Mouse (Mus musculus): Measurements from ENCODE around the gene BC049730.
"Not testable (repeated sequence)": the region's sequence is repeated elsewhere in the genome, so short reads cannot be mapped to it uniquely, and the experiment has no call there.

BC049730 gene

GRCm38 (mm10) chr7:24708832-24709292 is at the start of gene BC049730:
TSS of gene BC049730 (plus strand) at chr7:24709242.
- DNase-seq (ENCODE audit: low read depth, low spot score), result no peak

- no peak for DNase-seq (ENCODE audit: low read depth, low spot score)
Measured at GRCm38 (mm10) chr7:24659737-24660357, 49.2 kb upstream of the BC049730 start.

- DNase-seq (ENCODE audit: low read depth, low spot score), result no peak
Measured at GRCm38 (mm10) chr7:24661118-24661904, 47.7 kb upstream of the BC049730 start.

GRCm38 (mm10) chr7:24662575-24662974 is 46.5 kb upstream of the BC049730 start:
- peak; percentile 86 for DNase-seq (ENCODE audit: low read depth, low spot score)

GRCm38 (mm10) chr7:24664301-24664700 is 44.7 kb upstream of the BC049730 start:
- DNase-seq (ENCODE audit: low read depth, low spot score), result no peak

GRCm38 (mm10) chr7:24664959-24665358 is 44.1 kb upstream of the BC049730 start:
- DNase-seq (ENCODE audit: low read depth, low spot score), result no peak

GRCm38 (mm10) chr7:24671944-24672439 is 37.0 kb upstream of the BC049730 start:
- DNase-seq (ENCODE audit: low read depth, low spot score), result no peak

- DNase-seq (ENCODE audit: low read depth, low spot score), result no peak
Measured at GRCm38 (mm10) chr7:24676575-24676974, 32.5 kb upstream of the BC049730 start, which contains the start of gene Tex101. TSS of gene Tex101 (minus strand) at chr7:24676675.

- DNase-seq (ENCODE audit: low read depth, low spot score), result peak; percentile 43
Measured at GRCm38 (mm10) chr7:24684121-24684520, 24.9 kb upstream of the BC049730 start.

GRCm38 (mm10) chr7:24687519-24687918 is 21.5 kb upstream of the BC049730 start:
- not testable (repeated sequence) for DNase-seq (ENCODE audit: low read depth, low spot score)

- not testable (repeated sequence) for DNase-seq (ENCODE audit: low read depth, low spot score)
Measured at GRCm38 (mm10) chr7:24692693-24693092, 16.3 kb upstream of the BC049730 start.

GRCm38 (mm10) chr7:24697891-24698290 is 11.2 kb upstream of the BC049730 start:
- not testable (repeated sequence) for DNase-seq (ENCODE audit: low read depth, low spot score)

GRCm38 (mm10) chr7:24702841-24703240 is 6.2 kb upstream of the BC049730 start:
- DNase-seq (ENCODE audit: low read depth, low spot score), result not testable (repeated sequence)

GRCm38 (mm10) chr7:24715039-24715438 is 6.0 kb downstream of the BC049730 start:
- no peak for DNase-seq (ENCODE audit: low read depth, low spot score)

GRCm38 (mm10) chr7:24726808-24727207 is 17.8 kb downstream of the BC049730 start, which contains the start of gene Gm4763:
TSS of gene Gm4763 (minus strand) at chr7:24726908.
- not testable (repeated sequence) for DNase-seq (ENCODE audit: low read depth, low spot score)

GRCm38 (mm10) chr7:24735970-24736670 is 27.1 kb downstream of the BC049730 start:
- peak; percentile 43 for DNase-seq (ENCODE audit: low read depth, low spot score)

- DNase-seq (ENCODE audit: low read depth, low spot score), result no peak
Measured at GRCm38 (mm10) chr7:24750695-24751094, 41.7 kb downstream of the BC049730 start.

GRCm38 (mm10) chr7:24751610-24752009 is 42.6 kb downstream of the BC049730 start:
- DNase-seq (ENCODE audit: low read depth, low spot score), result no peak

- no peak for DNase-seq (ENCODE audit: low read depth, low spot score)
Measured at GRCm38 (mm10) chr7:24753476-24753875, 44.4 kb downstream of the BC049730 start.

GRCm38 (mm10) chr7:24758520-24758919 is 49.5 kb downstream of the BC049730 start:
- peak; percentile 56 for DNase-seq (ENCODE audit: low read depth, low spot score)

GRCm38 (mm10) chr7:24760211-24760610 is 51.2 kb downstream of the BC049730 start, which contains the start of gene Cd177:
TSS of gene Cd177 (minus strand) at chr7:24760311.
- DNase-seq (ENCODE audit: low read depth, low spot score), result no peak

GRCm38 (mm10) chr7:24761161-24761560 is 52.1 kb downstream of the BC049730 start:
- DNase-seq (ENCODE audit: low read depth, low spot score), result no peak

All from A20 (cell line).